16 mouse cellular contexts compared by ENCODE assay signal in genomic region chr4:57235741-57236140, GRCm38 (mm10).
"Had no signal": no experiment of that assay in that cellular context is flagged by ENCODE, and none has a peak within 500 bp of the region (broad histone marks: within the 10 kb centered on the region; RNA-seq: fewer than 3 reads in every experiment).

No protein-coding gene starts in this region.

- H3K9ac ChIP-seq: limb, embryonic 13.5 days; liver, embryonic 12.5 days; liver, embryonic 15.5 days had no signal

- H3K4me2 ChIP-seq: limb, embryonic 13.5 days; liver, embryonic 12.5 days; liver, embryonic 15.5 days; midbrain, embryonic 11.5 days had no signal

- ATAC-seq: liver, embryonic 12.5 days had no signal

- H3K4me1 ChIP-seq: liver, embryonic 12.5 days; liver, embryonic 15.5 days had no signal

- H3K27me3 ChIP-seq: limb, embryonic 13.5 days; liver, embryonic 12.5 days; liver, embryonic 15.5 days had no signal

- H3K27ac ChIP-seq: limb, embryonic 10.5 days; limb, embryonic 13.5 days; liver, embryonic 12.5 days; liver, embryonic 15.5 days; stomach, postnatal 0 days had no signal

- H3K36me3 ChIP-seq: limb, embryonic 10.5 days; liver, embryonic 12.5 days; liver, embryonic 15.5 days had no signal

- H3K9me3 ChIP-seq: limb, embryonic 10.5 days; limb, embryonic 13.5 days; liver, embryonic 12.5 days; liver, embryonic 15.5 days had no signal

- DNase-seq: kidney, postnatal 14 days; kidney, postnatal 4 days; liver; lung, adult 18-20 months; lung, postnatal 14 days; lung, postnatal 4 days; midbrain, embryonic 14.5 days; thymus, adult 2 months; thymus, postnatal 14 days; thymus, postnatal 4 days had no signal

- H3K4me3 ChIP-seq: limb, embryonic 10.5 days; limb, embryonic 13.5 days; liver, embryonic 12.5 days; liver, embryonic 15.5 days had no signal
